Mouse (Mus musculus) limb, embryonic 14.5 days (tissue): ENCODE results near the gene Trappc5. TPM values are rescaled to one million over a fixed set of nuclear protein-coding genes. Genes with fewer than 3 reads are reported as not detected.

Experiments
- ATAC-seq: fragments of 200-750 bp; cut with Nextera tagmentation; 2 replicates; pipeline ENCODE4 v1.8.0; 2017; ENCODE audit warnings: low read depth, moderate number of reproducible peaks, moderate TSS enrichment; ENCODE audit not compliant: low FRiP score
- DNase-seq: peaks from one replicate; pipeline ENCODE4 v3.0.0-alpha.2; 2015; ENCODE audit warnings: low spot score
- H3K27ac ChIP-seq: fragments of 300-500 bp; sonication (generic); replicated peaks from 2 replicates; pipeline ENCODE4 v1.5.1; 2014; ENCODE audit warnings: low read depth, mild to moderate bottlenecking, low read length, moderate library complexity, mixed read lengths
- H3K27me3 ChIP-seq: fragments of 300-500 bp; sonication (generic); 2 replicates; pipeline ENCODE4 v1.6.1; 2014; ENCODE audit warnings: low read length, mixed read lengths; ENCODE audit not compliant: control insufficient read depth, insufficient read depth
- H3K36me3 ChIP-seq: fragments of 300-500 bp; sonication (generic); 2 replicates; pipeline ENCODE4 v1.6.1; 2014; ENCODE audit warnings: mild to moderate bottlenecking, low read length, moderate library complexity, mixed read lengths; ENCODE audit not compliant: control insufficient read depth, insufficient read depth
- H3K4me1 ChIP-seq: fragments of 300-500 bp; sonication (generic); 2 replicates; pipeline ENCODE4 v1.6.1; 2014; ENCODE audit warnings: antibody characterized with exemption, low read length, mixed read lengths; ENCODE audit not compliant: control insufficient read depth, insufficient read depth
- H3K4me2 ChIP-seq: fragments of 300-500 bp; sonication (generic); replicated peaks from 2 replicates; pipeline ENCODE4 v1.6.1; 2014; ENCODE audit warnings: low read depth, mild to moderate bottlenecking, low read length, moderate library complexity; ENCODE audit not compliant: severe bottlenecking
- H3K4me3 ChIP-seq: fragments of 300-500 bp; sonication (generic); replicated peaks from 2 replicates; pipeline ENCODE4 v1.5.1; 2014; ENCODE audit warnings: low read length
- H3K9ac ChIP-seq: fragments of 300-500 bp; sonication (generic); 2 replicates; pipeline ENCODE4 v1.6.1; 2014; ENCODE audit warnings: mild to moderate bottlenecking, low read depth, low read length, moderate library complexity; ENCODE audit not compliant: severe bottlenecking
- H3K9me3 ChIP-seq: fragments of 300-500 bp; sonication (generic); 2 replicates; pipeline ENCODE4 v1.6.1; 2016; ENCODE audit warnings: low read length; ENCODE audit not compliant: control insufficient read depth
- POLR2A ChIP-seq: fragments of 200-500 bp; IDR thresholded peaks from 2 replicates; pipeline ENCODE4 v1.8.0; 2012; ENCODE audit warnings: inconsistent platforms, mild to moderate bottlenecking, moderate library complexity, borderline replicate concordance; ENCODE audit not compliant: insufficient read depth, insufficient read length; ENCODE audit errors: extremely low read depth
- WGBS: fragments of 180-500 bp; shearing (Covaris S2); extraction: QIAGEN DNeasy Blood & Tissue Kit; methylation state at CpG from one replicate; pipeline ENCODE4 v1.1.7; 2014; 5-methylcytosine and 5-hydroxymethylcytosine counted together
- polyA plus RNA-seq, 2 experiments: library from polyadenylated mRNA; depleted of rRNA in 1 of 2; stranded (reverse) in 1 of 2; unstranded in 1 of 2; fragments of >200 nt; fragmentation: Nextera tagmentation in 1 of 2; extraction: Ambion mirVana in 1 of 2; gene quantifications; 2 replicates each; pipeline versions ENCODE4 v1.2.1 to v1.2.3; 2012 to 2014

The Trappc5 gene
- polyA plus RNA-seq, 2 experiments, result 28.8 to 40.5 TPM

GRCm38 (mm10) chr8:3652845-3653244 lies 23.3 kb upstream of the Trappc5 start:
- 68% methylated on average over 3 of the region's 3 CpGs for WGBS
- Histone ChIP-seq H3K4me1 (no peaks in the 10 kb centered on the region), H3K27me3 (no peaks in the 10 kb centered on the region), H3K36me3 (no peaks in the 10 kb centered on the region), H3K4me3 (no peak overlapping the region), H3K9ac (no peak overlapping the region), H3K9me3 (no peaks in the 10 kb centered on the region), H3K27ac (no peak overlapping the region), H3K4me2 (no peak overlapping the region)
- no peak for DNase-seq
- TF ChIP-seq POLR2A, result no peak
- ATAC-seq, result no peak

- 69% methylated on average over 11 of the region's 11 CpGs for WGBS
These were observed 21.2 kb upstream of the Trappc5 start for GRCm38 (mm10) chr8:3654726-3655508.

GRCm38 (mm10) chr8:3655526-3655925 lies 20.6 kb upstream of the Trappc5 start, which contains the start of gene Retn:
TSS of gene Retn (plus strand) at chr8:3655770.
- 70% methylated on average over 3 of the region's 3 CpGs for WGBS
- no peak for DNase-seq

More at GRCm38 (mm10) chr8:3654726-3655508, 21.2 kb upstream of the Trappc5 start:
- Histone ChIP-seq H3K9ac (no peak overlapping the region), H3K36me3 (no peaks in the 10 kb centered on the region), H3K27me3 (no peaks in the 10 kb centered on the region), H3K27ac (no peak overlapping the region), H3K4me2 (no peak overlapping the region), H3K9me3 (no peaks in the 10 kb centered on the region), H3K4me1 (no peaks in the 10 kb centered on the region), H3K4me3 (no peak overlapping the region)
- no peak for TF ChIP-seq POLR2A
- DNase-seq (no peak), ATAC-seq (no peak)

GRCm38 (mm10) chr8:3656725-3657381 lies 19.2 kb upstream of the Trappc5 start:
- Histone ChIP-seq H3K4me3 (no peak overlapping the region), H3K36me3 (no peaks in the 10 kb centered on the region), H3K9ac (no peak overlapping the region), H3K27ac (no peak overlapping the region), H3K4me2 (no peak overlapping the region), H3K27me3 (no peaks in the 10 kb centered on the region), H3K9me3 (no peaks in the 10 kb centered on the region), H3K4me1 (no peaks in the 10 kb centered on the region)
- ATAC-seq (no peak; the same call in 1 of the 2 replicates), DNase-seq (no peak)
- 26% methylated on average over 7 of the region's 7 CpGs for WGBS
- no peak for TF ChIP-seq POLR2A

More at GRCm38 (mm10) chr8:3655526-3655925, 20.6 kb upstream of the Trappc5 start, which contains the start of gene Retn:
- ATAC-seq, result no peak
- Histone ChIP-seq H3K27ac (no peak within 1 kb of the TSS), H3K27me3 (no peaks in the 10 kb centered on the region), H3K9ac (no peak within 1 kb of the TSS), H3K4me2 (no peak within 1 kb of the TSS), H3K4me3 (no peak within 1 kb of the TSS), H3K36me3 (no peaks in the 10 kb centered on the region), H3K4me1 (no peaks in the 10 kb centered on the region), H3K9me3 (no peaks in the 10 kb centered on the region)
- no peak for TF ChIP-seq POLR2A

GRCm38 (mm10) chr8:3660889-3661288 lies 15.2 kb upstream of the Trappc5 start:
- WGBS, result 79% methylated on average over 8 of the region's 8 CpGs

More at GRCm38 (mm10) chr8:3660889-3661288, 15.2 kb upstream of the Trappc5 start:
- Histone ChIP-seq H3K4me1 (no peaks in the 10 kb centered on the region), H3K27me3 (no peaks in the 10 kb centered on the region), H3K4me2 (no peak overlapping the region), H3K9me3 (no peaks in the 10 kb centered on the region), H3K27ac (no peak overlapping the region), H3K9ac (no peak overlapping the region), H3K36me3 (no peaks in the 10 kb centered on the region), H3K4me3 (no peak overlapping the region)
- no peak for DNase-seq
- no peak for ATAC-seq
- no peak for TF ChIP-seq POLR2A
